8 mouse cellular contexts compared by ENCODE assay signal in the genomic region with DNA sequence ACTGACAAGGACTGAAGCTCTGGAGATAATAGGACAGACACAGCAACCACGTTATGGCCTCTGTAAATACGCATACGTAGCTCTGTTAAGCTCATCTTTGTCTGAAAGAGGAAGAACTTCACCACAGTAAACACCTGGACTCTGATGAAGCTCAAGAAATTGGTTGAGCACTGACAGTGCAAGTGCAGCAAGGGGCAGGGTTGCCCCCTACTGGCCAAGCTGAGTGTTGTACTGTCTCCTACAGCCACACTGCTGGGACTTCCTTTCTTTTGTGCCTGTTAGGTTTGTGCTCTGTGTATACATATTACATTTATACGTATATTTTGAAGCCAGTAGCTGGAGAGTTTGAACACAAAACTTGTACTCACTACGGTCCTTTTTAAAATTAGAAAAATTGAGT. TPM values are rescaled to one million over a fixed set of nuclear protein-coding genes. Genes with fewer than 3 reads are reported as not detected.
DNase-seq lines count a peak whose midpoint lies in the region; ATAC-seq lines count a peak whose summit lies in the region.

No protein-coding gene starts in this region.

- no peak overlapping the region for H3K9ac ChIP-seq in midbrain, embryonic 14.5 days (replicated peaks; ENCODE audit: low read length)
- no peak overlapping the region for H3K9ac ChIP-seq in midbrain, embryonic 13.5 days (replicated peaks)
- H3K9ac ChIP-seq in forebrain, embryonic 16.5 days (replicated peaks; ENCODE audit: low read depth, low read length): no peak overlapping the region

- no peak overlapping the region for H3K4me2 ChIP-seq in midbrain, embryonic 14.5 days (ENCODE audit: low read length)
- H3K4me2 ChIP-seq in midbrain, embryonic 13.5 days (replicated peaks): no peak overlapping the region
- H3K4me2 ChIP-seq in forebrain, embryonic 16.5 days (ENCODE audit: low read length): no peak overlapping the region

- no peaks in the 10 kb centered on the region for H3K9me3 ChIP-seq in midbrain, embryonic 14.5 days (ENCODE audit: control insufficient read depth, low read length)
- H3K9me3 ChIP-seq in midbrain, embryonic 13.5 days: no peaks in the 10 kb centered on the region
- no peaks in the 10 kb centered on the region for H3K9me3 ChIP-seq in forebrain, embryonic 16.5 days (ENCODE audit: control insufficient read depth, low read length)

- DNase-seq in gastrocnemius, adult 18-20 months (ENCODE audit: low spot score): peak; percentile 5
- DNase-seq in gastrocnemius, postnatal 4 days (ENCODE audit: low spot score in 2 of 2): no peak
- DNase-seq in midbrain, embryonic 14.5 days: peak; percentile 58
- DNase-seq in ZHBTc4 (ENCODE audit: low read depth, low spot score): peak; percentile 71
- peak; percentile 8 to 50 for DNase-seq in kidney, postnatal 36 days

- 39% methylated on average over 5 of the region's 5 CpGs for WGBS in midbrain, embryonic 14.5 days
- WGBS in midbrain, embryonic 13.5 days: 49% methylated on average over 5 of the region's 5 CpGs
- 45% methylated on average over 5 of the region's 5 CpGs for WGBS in forebrain, embryonic 16.5 days

- H3K4me3 ChIP-seq in midbrain, embryonic 14.5 days (replicated peaks; ENCODE audit: low read depth, low read length): no peak overlapping the region
- H3K4me3 ChIP-seq in midbrain, embryonic 13.5 days (replicated peaks): no peak overlapping the region
- no peak overlapping the region for H3K4me3 ChIP-seq in forebrain, embryonic 16.5 days (replicated peaks; ENCODE audit: low read length)

- H3K27ac ChIP-seq in midbrain, embryonic 14.5 days (replicated peaks; ENCODE audit: low read depth, low read length): no peak overlapping the region
- no peak overlapping the region for H3K27ac ChIP-seq in midbrain, embryonic 13.5 days
- no peak overlapping the region for H3K27ac ChIP-seq in forebrain, embryonic 16.5 days (ENCODE audit: low read length)

- no peak for ATAC-seq in midbrain, embryonic 14.5 days (ENCODE audit: low FRiP score, low TSS enrichment)
- no peak for ATAC-seq in midbrain, embryonic 13.5 days
- ATAC-seq in inflammation-experienced regulatory T-cells, adult 6 months: no peak
- no peak for ATAC-seq in forebrain, embryonic 16.5 days

- no peaks in the 10 kb centered on the region for H3K36me3 ChIP-seq in midbrain, embryonic 14.5 days (ENCODE audit: control insufficient read depth, insufficient read depth, low read length)
- no peaks in the 10 kb centered on the region for H3K36me3 ChIP-seq in midbrain, embryonic 13.5 days
- H3K36me3 ChIP-seq in forebrain, embryonic 16.5 days (ENCODE audit: control insufficient read depth, insufficient read depth): no peaks in the 10 kb centered on the region

- H3K27me3 ChIP-seq in midbrain, embryonic 14.5 days (ENCODE audit: control insufficient read depth, insufficient read depth, low read length): no peaks in the 10 kb centered on the region
- H3K27me3 ChIP-seq in midbrain, embryonic 13.5 days: no peaks in the 10 kb centered on the region
- no peaks in the 10 kb centered on the region for H3K27me3 ChIP-seq in forebrain, embryonic 16.5 days (replicated peaks; ENCODE audit: control insufficient read depth, insufficient read depth, low read length)

- no peaks in the 10 kb centered on the region for H3K4me1 ChIP-seq in midbrain, embryonic 14.5 days (ENCODE audit: control insufficient read depth, insufficient read depth, low read length)
- H3K4me1 ChIP-seq in midbrain, embryonic 13.5 days (replicated peaks): no peaks in the 10 kb centered on the region
- H3K4me1 ChIP-seq in forebrain, embryonic 16.5 days (replicated peaks; ENCODE audit: control insufficient read depth, insufficient read depth, low read length): no peaks in the 10 kb centered on the region

RNA-seq across cellular contexts. Expression of a gene that starts 26.6 kb away (rescaled TPM):
- not detected for total RNA-seq in gastrocnemius, adult 18-20 months (2021)
- total RNA-seq in gastrocnemius, postnatal 4 days (2021): not detected
- not detected in 2 replicates for polyA plus RNA-seq in midbrain, embryonic 14.5 days (2014; fragmentation: Nextera tagmentation; extraction: Ambion mirVana)
- not detected in 2 replicates for polyA plus RNA-seq in midbrain, embryonic 13.5 days (2015; fragmentation: Nextera tagmentation; extraction: Ambion mirVana)
- polyA plus RNA-seq in inflammation-experienced regulatory T-cells, adult 6 months (2017; shearing (Covaris generic)): not detected
- not detected in 2 replicates for polyA plus RNA-seq in forebrain, embryonic 16.5 days (2015; fragmentation: Nextera tagmentation; extraction: Ambion mirVana)

RNA-seq across cellular contexts. Expression of a gene that starts 53.6 kb away (rescaled TPM):
- 1 to 10 TPM in 1 of 2 experiments, under 1 TPM in 1; 0.82 to 1.3 TPM for total RNA-seq in gastrocnemius, adult 18-20 months (2021)
- 1 to 10 TPM; 5.2 to 5.3 TPM for total RNA-seq in gastrocnemius, postnatal 4 days (2021)
- polyA plus RNA-seq in midbrain, embryonic 14.5 days (2014; fragmentation: Nextera tagmentation; extraction: Ambion mirVana): 35.8 and 39.2 TPM in 2 replicates
- 28.1 and 34.6 TPM in 2 replicates for polyA plus RNA-seq in midbrain, embryonic 13.5 days (2015; fragmentation: Nextera tagmentation; extraction: Ambion mirVana)
- polyA plus RNA-seq in inflammation-experienced regulatory T-cells, adult 6 months (2017; shearing (Covaris generic)): not detected
- polyA plus RNA-seq in forebrain, embryonic 16.5 days (2015; fragmentation: Nextera tagmentation; extraction: Ambion mirVana): 22.8 and 22.9 TPM in 2 replicates

Comparison
In these comparisons a context has a peak if more than half of its experiments do, and no peak if none do; other contexts are left out.
1. DNase-seq: peak in gastrocnemius, adult 18-20 months (single experiment), midbrain, embryonic 14.5 days (single experiment), ZHBTc4 (single experiment) and kidney, postnatal 36 days (2 of 2); none in gastrocnemius, postnatal 4 days (0 of 2).
2. RNA of a gene that starts 53.6 kb away (polyA plus RNA-seq): 35.8 to 39.2 TPM in midbrain, embryonic 14.5 days, 28.1 to 34.6 TPM in midbrain, embryonic 13.5 days and 22.8 to 22.9 TPM in forebrain, embryonic 16.5 days; not detected in inflammation-experienced regulatory T-cells, adult 6 months; every median in the first group is over 10 times any median in the second.